Mouse (Mus musculus) small intestine, adult 2 months (tissue): Measurements from ENCODE around the gene Rassf1.

Experiments used
- CTCF ChIP-seq: fragments of 200-500 bp; IDR thresholded peaks from 2 replicates; pipeline ENCODE4 v1.5.1; 2012; ENCODE audit warnings: low read depth, mild to moderate bottlenecking, control low read depth, inconsistent platforms, low read length, moderate library complexity, mixed read lengths; ENCODE audit not compliant: insufficient replicate concordance, insufficient read length; ENCODE audit errors: extremely low read depth
- POLR2A ChIP-seq: fragments of 200-500 bp; IDR thresholded peaks from 2 replicates; pipeline ENCODE4 v1.6.1; 2012; ENCODE audit warnings: low read depth, mild to moderate bottlenecking, control low read depth, inconsistent platforms, low read length, moderate library complexity

DNA sequence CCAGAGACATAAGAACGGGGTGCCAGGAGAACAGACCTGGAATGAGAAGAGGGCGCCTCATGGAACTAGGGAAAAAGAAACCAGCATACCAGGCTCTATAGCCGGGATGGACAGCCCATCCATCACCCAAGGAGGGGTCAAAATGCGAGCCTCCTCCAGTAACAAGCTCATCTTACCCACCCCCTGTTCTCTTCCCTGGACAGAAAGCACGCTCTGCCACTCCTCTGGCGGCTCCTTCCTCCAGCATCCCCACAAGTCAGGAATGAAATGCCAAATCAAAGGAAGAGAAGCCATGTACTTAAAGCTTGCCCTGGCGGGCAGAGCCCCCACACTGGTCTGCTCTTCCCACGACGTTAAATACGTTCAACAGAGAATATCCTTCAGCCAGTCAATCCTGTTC, 10.3 kb upstream of the Rassf1 start:
- TF ChIP-seq CTCF, result no peak
- no peak for TF ChIP-seq POLR2A
